In genomic region chr5:123075576-123076418, GRCm38 (mm10) we compare ENCODE assay signal across 8 mouse cellular contexts. TPM values are rescaled to one million over a fixed set of nuclear protein-coding genes. Genes with fewer than 3 reads are reported as not detected.
A peak's percentile ranks its signal among the peaks of the same experiment; 100 is the strongest.
DNase-seq lines count a peak whose midpoint lies in the region; ATAC-seq lines count a peak whose summit lies in the region.

No protein-coding gene starts in this region.

- H3K4me1 ChIP-seq in megakaryocyte, embryonic 14.5 days: peaks cover 52% of the 10 kb centered on the region

- no peaks in the 10 kb centered on the region for H3K27me3 ChIP-seq in megakaryocyte, embryonic 14.5 days (replicated peaks)

- no peaks in the 10 kb centered on the region for H3K36me3 ChIP-seq in megakaryocyte, embryonic 14.5 days (replicated peaks; ENCODE audit: low read length)

- peaks cover 11% of the 10 kb centered on the region for H3K9me3 ChIP-seq in megakaryocyte, embryonic 14.5 days

- H3K4me3 ChIP-seq in megakaryocyte, embryonic 14.5 days (replicated peaks): peak overlapping the region; percentile 97

- peak; percentile 96 to 97 for DNase-seq in adrenal gland, adult (ENCODE audit: inconsistent age in 2 of 2, low spot score in 1 of 2)
- DNase-seq in embryo, embryonic 10 days (ENCODE audit: low spot score): peak; percentile 93
- peak; percentile 98 for DNase-seq in gastrocnemius, postnatal 10 days
- DNase-seq in left cerebral cortex, adult 9 months (ENCODE audit: low spot score in 2 of 2): peak; percentile 79 to 91
- DNase-seq in right cerebral cortex, adult 2 months (ENCODE audit: low spot score in 2 of 2): peak; percentile 89
- peak; percentile 78 for DNase-seq in urinary bladder, postnatal 10 days (ENCODE audit: low spot score)

- ATAC-seq in inflammation-experienced regulatory T-cells, adult 6 months: peak; percentile 89

RNA-seq across cellular contexts. Expression of gene Tmem120b, which starts 7.6 kb away (rescaled TPM):
- 10 to 100 TPM; 16.3 to 16.9 TPM for total RNA-seq in gastrocnemius, postnatal 10 days (2021)
- polyA plus RNA-seq in inflammation-experienced regulatory T-cells, adult 6 months (2017; shearing (Covaris generic)): 1 to 10 TPM; 1.1 to 2.1 (median 1.5) TPM
- 5.3 and 6.9 TPM in 2 replicates for polyA plus RNA-seq in megakaryocyte, embryonic 14.5 days (2012; ENCODE audit: insufficient read depth, low replicate concordance)

RNA-seq across cellular contexts. Expression of gene Morn3, which starts 29.0 kb away (rescaled TPM):
- not detected for total RNA-seq in gastrocnemius, postnatal 10 days (2021)
- 1 to 10 TPM; 2.6 to 7.4 (median 6.1) TPM for polyA plus RNA-seq in inflammation-experienced regulatory T-cells, adult 6 months (2017; shearing (Covaris generic))
- not detected in 2 replicates for polyA plus RNA-seq in megakaryocyte, embryonic 14.5 days (2012; ENCODE audit: insufficient read depth, low replicate concordance)

RNA-seq across cellular contexts. Expression of gene Rhof, which starts 56.7 kb away (rescaled TPM):
- total RNA-seq in gastrocnemius, postnatal 10 days (2021): 1 to 10 TPM in 1 of 2 experiments, under 1 TPM in 1; 0.68 to 1.4 TPM
- 10 to 100 TPM; 62.4 to 71.7 (median 66.6) TPM for polyA plus RNA-seq in inflammation-experienced regulatory T-cells, adult 6 months (2017; shearing (Covaris generic))
- polyA plus RNA-seq in megakaryocyte, embryonic 14.5 days (2012; ENCODE audit: insufficient read depth, low replicate concordance): 21.3 and 61.2 TPM in 2 replicates

Comparison
In these comparisons a context has a peak if more than half of its experiments do, and no peak if none do; other contexts are left out.
1. Peak in every context shown above with its lines: DNase-seq, ATAC-seq and H3K4me3 ChIP-seq.